Comparison of ENCODE assay signal across 12 mouse cellular contexts in genomic region chr10:19297669-19298068, GRCm38 (mm10). TPM values are rescaled to one million over a fixed set of nuclear protein-coding genes. Genes with fewer than 3 reads are reported as not detected.
DNase-seq lines count a peak whose midpoint lies in the region; ATAC-seq and TF ChIP-seq lines count a peak whose summit lies in the region.
"Had no signal": no experiment of that assay in that cellular context is flagged by ENCODE, and none has a peak within 500 bp of the region (broad histone marks: within the 10 kb centered on the region; RNA-seq: fewer than 3 reads in every experiment).

No protein-coding gene starts in this region.

- no peak for ATAC-seq in monocyte, adult 5-6 weeks (replicated peaks; ENCODE audit: insufficient number of reproducible peaks, low FRiP score, low TSS enrichment, poor library complexity, severe bottlenecking)
- ATAC-seq in granulocyte monocyte progenitor cell, adult 5-6 weeks (replicated peaks; ENCODE audit: poor library complexity, severe bottlenecking): no peak

- peak; percentile 7 for DNase-seq in kidney, adult 2 months
- DNase-seq in kidney, postnatal 14 days: no peak
- peak; percentile 22 for DNase-seq in spleen, adult 2 months (ENCODE audit: low read depth in 1 of 2, low spot score in 2 of 2)
- no peak for DNase-seq in spleen, postnatal 4 days (ENCODE audit: low spot score in 2 of 2)
- peak; percentile 14 for DNase-seq in c-Kit-positive CD71-negative TER-119-negative erythroid progenitor cells, embryonic 14.5 days (ENCODE audit: low read depth)
- DNase-seq in thymus, postnatal 36 days: peak; percentile 29 to 53

- 63% methylated on average over 3 of the region's 3 CpGs for WGBS in kidney, adult 2 months
- WGBS in spleen, adult 2 months: 66% methylated on average over 3 of the region's 3 CpGs

- no peak overlapping the region for H3K4me3 ChIP-seq in kidney, adult 2 months (ENCODE audit: insufficient read depth, low read depth, low read length)
- no peak overlapping the region for H3K4me3 ChIP-seq in spleen, adult 2 months (ENCODE audit: extremely low read depth, insufficient read depth, insufficient read length)
- H3K4me3 ChIP-seq: erythroblast, embryonic 14.5 days had no signal

- no peak for TF ChIP-seq CTCF in kidney, adult 2 months (conservative IDR thresholded peaks at IDR 0.05; ENCODE audit: insufficient read depth, insufficient read length, low read depth, low read length)
- TF ChIP-seq CTCF in spleen, adult 2 months (IDR thresholded peaks at IDR 0.05; ENCODE audit: extremely low read depth, insufficient read depth, insufficient read length, insufficient replicate concordance): no peak

- H3K27me3 ChIP-seq in kidney, adult 2 months (replicated peaks; ENCODE audit: control insufficient read depth, insufficient read depth, low read length): no peaks in the 10 kb centered on the region
- no peaks in the 10 kb centered on the region for H3K27me3 ChIP-seq in spleen, adult 2 months (ENCODE audit: control insufficient read depth, insufficient read depth, low read length)

- no peak for TF ChIP-seq POLR2A in kidney, adult 2 months (IDR thresholded peaks at IDR 0.05; ENCODE audit: low read depth, low read length)
- no peak for TF ChIP-seq POLR2A in spleen, adult 2 months (IDR thresholded peaks at IDR 0.05; ENCODE audit: low read depth, low read length)

- H3K4me1 ChIP-seq in kidney, adult 2 months (ENCODE audit: control insufficient read depth, insufficient read depth, low read length): no peaks in the 10 kb centered on the region
- H3K4me1 ChIP-seq in spleen, adult 2 months (ENCODE audit: control insufficient read depth, insufficient read depth, insufficient read length): no peaks in the 10 kb centered on the region

- no peaks in the 10 kb centered on the region for H3K36me3 ChIP-seq in kidney, adult 2 months (ENCODE audit: control insufficient read depth, insufficient read depth, low read length)
- no peaks in the 10 kb centered on the region for H3K36me3 ChIP-seq in spleen, adult 2 months (ENCODE audit: control insufficient read depth, insufficient read depth, low read length)

- no peak overlapping the region for H3K27ac ChIP-seq in kidney, adult 2 months (ENCODE audit: insufficient read depth, low read depth, low read length)
- H3K27ac ChIP-seq in spleen, adult 2 months (ENCODE audit: insufficient read depth, low read length): no peak overlapping the region

RNA-seq across cellular contexts. Expression of gene Olig3, which starts 58.7 kb away (rescaled TPM):
- not detected in 2 replicates for polyA plus RNA-seq in kidney, adult 2 months (2012; rRNA removed)
- polyA plus RNA-seq in spleen, adult 2 months (2012; rRNA removed): 0.04 TPM in 1 of 2 replicates, not detected in the other
- not detected in 3 replicates for total RNA-seq in monocyte, adult 5-6 weeks (2017)
- not detected in 2 replicates for total RNA-seq in granulocyte monocyte progenitor cell, adult 5-6 weeks (2014; fragmentation: Nextera tagmentation)
- total RNA-seq in granulocyte monocyte progenitor cell, adult 5-6 weeks (2017): not detected in 2 replicates
- total RNA-seq: left cerebral cortex, postnatal 10 days had no signal
- polyA plus RNA-seq: erythroblast, embryonic 14.5 days; heart, embryonic 14.5 days; stomach, embryonic 14.5 days had no signal

Comparison
In these comparisons a context has a peak if more than half of its experiments do, and no peak if none do; other contexts are left out.
1. DNase-seq: peak in kidney, adult 2 months (single experiment), spleen, adult 2 months (2 of 2), c-Kit-positive CD71-negative TER-119-negative erythroid progenitor cells, embryonic 14.5 days (single experiment) and thymus, postnatal 36 days (2 of 2); none in kidney, postnatal 14 days (single experiment) and spleen, postnatal 4 days (0 of 2).